Mouse (Mus musculus): ENCODE measurements at regions not wholly inside any gene's neighbourhood (a gene's known extent, or its start where the extent isn't known, plus 50 kb on each side); places are given as distances from the start of the nearest gene placed in this dataset.

GRCm38 (mm10) chr13:99742507-99742906 lies 158.4 kb downstream of the Cartpt start:
- Histone ChIP-seq H3K36me3 (ENCODE audit: control insufficient read depth, insufficient read depth, low read length) (no peaks in the 10 kb centered on the region), H3K4me3 (ENCODE audit: extremely low read depth, insufficient read depth, insufficient read length) (no peak overlapping the region), H3K27ac (ENCODE audit: insufficient read depth, low read length) (no peak overlapping the region), H3K4me1 (ENCODE audit: control insufficient read depth, insufficient read depth, insufficient read length) (no peaks in the 10 kb centered on the region), H3K27me3 (ENCODE audit: control insufficient read depth, insufficient read depth, low read length) (no peaks in the 10 kb centered on the region)
- TF ChIP-seq CTCF (IDR thresholded peaks at IDR 0.05; ENCODE audit: extremely low read depth, insufficient read depth, insufficient read length, insufficient replicate concordance) (no peak), POLR2A (IDR thresholded peaks at IDR 0.05; ENCODE audit: low read depth, low read length) (no peak)
- 77% methylated on average over 2 of the region's 2 CpGs for WGBS
- DNase-seq (ENCODE audit: low read depth in 1 of 2, low spot score in 2 of 2): no peak

- no peak overlapping the region for H3K27ac ChIP-seq (ENCODE audit: insufficient read depth, low read length)
- 73% methylated on average over 2 of the region's 2 CpGs for WGBS
- H3K4me1 ChIP-seq (ENCODE audit: control insufficient read depth, insufficient read depth, insufficient read length): no peaks in the 10 kb centered on the region
- no peaks in the 10 kb centered on the region for H3K27me3 ChIP-seq (ENCODE audit: control insufficient read depth, insufficient read depth, low read length)
- no peak overlapping the region for H3K4me3 ChIP-seq (ENCODE audit: extremely low read depth, insufficient read depth, insufficient read length)
- H3K36me3 ChIP-seq (ENCODE audit: control insufficient read depth, insufficient read depth, low read length): no peaks in the 10 kb centered on the region
- no peak for TF ChIP-seq CTCF (IDR thresholded peaks at IDR 0.05; ENCODE audit: extremely low read depth, insufficient read depth, insufficient read length, insufficient replicate concordance)
- TF ChIP-seq POLR2A (IDR thresholded peaks at IDR 0.05; ENCODE audit: low read depth, low read length): no peak
- no peak for DNase-seq (ENCODE audit: low read depth in 1 of 2, low spot score in 2 of 2)
These were observed 158.9 kb downstream of the Cartpt start for GRCm38 (mm10) chr13:99741981-99742380.

- no peak for TF ChIP-seq POLR2A (IDR thresholded peaks at IDR 0.05; ENCODE audit: low read depth, low read length)
- TF ChIP-seq CTCF (IDR thresholded peaks at IDR 0.05; ENCODE audit: extremely low read depth, insufficient read depth, insufficient read length, insufficient replicate concordance): no peak
- DNase-seq (ENCODE audit: low read depth in 1 of 2, low spot score in 2 of 2): no peak
- no peak overlapping the region for H3K4me3 ChIP-seq (ENCODE audit: extremely low read depth, insufficient read depth, insufficient read length)
- H3K4me1 ChIP-seq (ENCODE audit: control insufficient read depth, insufficient read depth, insufficient read length): no peaks in the 10 kb centered on the region
- H3K36me3 ChIP-seq (ENCODE audit: control insufficient read depth, insufficient read depth, low read length): no peaks in the 10 kb centered on the region
- no peak overlapping the region for H3K27ac ChIP-seq (ENCODE audit: insufficient read depth, low read length)
- WGBS: 79% methylated on average over 1 of the region's 1 CpGs
- no peaks in the 10 kb centered on the region for H3K27me3 ChIP-seq (ENCODE audit: control insufficient read depth, insufficient read depth, low read length)
These were observed 161.5 kb downstream of the Cartpt start for GRCm38 (mm10) chr13:99739420-99739819.

- H3K36me3 ChIP-seq (ENCODE audit: control insufficient read depth, insufficient read depth, low read length): no peaks in the 10 kb centered on the region
- H3K27ac ChIP-seq (ENCODE audit: insufficient read depth, low read length): no peak overlapping the region
- DNase-seq (ENCODE audit: low read depth in 1 of 2, low spot score in 2 of 2): no peak
- no peak overlapping the region for H3K4me3 ChIP-seq (ENCODE audit: extremely low read depth, insufficient read depth, insufficient read length)
- TF ChIP-seq POLR2A (IDR thresholded peaks at IDR 0.05; ENCODE audit: low read depth, low read length) (no peak), CTCF (IDR thresholded peaks at IDR 0.05; ENCODE audit: extremely low read depth, insufficient read depth, insufficient read length, insufficient replicate concordance) (no peak)
- H3K4me1 ChIP-seq (ENCODE audit: control insufficient read depth, insufficient read depth, insufficient read length): no peaks in the 10 kb centered on the region
- 77% methylated on average over 3 of the region's 3 CpGs for WGBS
- H3K27me3 ChIP-seq (ENCODE audit: control insufficient read depth, insufficient read depth, low read length): no peaks in the 10 kb centered on the region
These were observed 163.6 kb downstream of the Cartpt start for GRCm38 (mm10) chr13:99737271-99737670.

- WGBS: 69% methylated on average over 5 of the region's 5 CpGs
- H3K4me1 ChIP-seq (ENCODE audit: control insufficient read depth, insufficient read depth, insufficient read length): no peaks in the 10 kb centered on the region
- DNase-seq (ENCODE audit: low read depth in 1 of 2, low spot score in 2 of 2): no peak
- H3K27ac ChIP-seq (ENCODE audit: insufficient read depth, low read length): no peak overlapping the region
- TF ChIP-seq CTCF (IDR thresholded peaks at IDR 0.05; ENCODE audit: extremely low read depth, insufficient read depth, insufficient read length, insufficient replicate concordance): no peak
- TF ChIP-seq POLR2A (IDR thresholded peaks at IDR 0.05; ENCODE audit: low read depth, low read length): no peak
- H3K27me3 ChIP-seq (ENCODE audit: control insufficient read depth, insufficient read depth, low read length): no peaks in the 10 kb centered on the region
- no peak overlapping the region for H3K4me3 ChIP-seq (ENCODE audit: extremely low read depth, insufficient read depth, insufficient read length)
- no peaks in the 10 kb centered on the region for H3K36me3 ChIP-seq (ENCODE audit: control insufficient read depth, insufficient read depth, low read length)
These were observed 171.7 kb downstream of the Cartpt start for GRCm38 (mm10) chr13:99729145-99729544.

GRCm38 (mm10) chr13:99724245-99724644 lies 176.6 kb downstream of the Cartpt start:
- no peaks in the 10 kb centered on the region for H3K4me1 ChIP-seq (ENCODE audit: control insufficient read depth, insufficient read depth, insufficient read length)
- H3K36me3 ChIP-seq (ENCODE audit: control insufficient read depth, insufficient read depth, low read length): no peaks in the 10 kb centered on the region
- TF ChIP-seq POLR2A (IDR thresholded peaks at IDR 0.05; ENCODE audit: low read depth, low read length): no peak
- TF ChIP-seq CTCF (IDR thresholded peaks at IDR 0.05; ENCODE audit: extremely low read depth, insufficient read depth, insufficient read length, insufficient replicate concordance): no peak
- no peak overlapping the region for H3K27ac ChIP-seq (ENCODE audit: insufficient read depth, low read length)
- WGBS: 73% methylated on average over 7 of the region's 7 CpGs
- no peaks in the 10 kb centered on the region for H3K27me3 ChIP-seq (ENCODE audit: control insufficient read depth, insufficient read depth, low read length)
- no peak overlapping the region for H3K4me3 ChIP-seq (ENCODE audit: extremely low read depth, insufficient read depth, insufficient read length)
- no peak for DNase-seq (ENCODE audit: low read depth in 1 of 2, low spot score in 2 of 2)

GRCm38 (mm10) chr13:99723237-99723981 lies 177.5 kb downstream of the Cartpt start:
- no peaks in the 10 kb centered on the region for H3K36me3 ChIP-seq (ENCODE audit: control insufficient read depth, insufficient read depth, low read length)
- no peak overlapping the region for H3K4me3 ChIP-seq (ENCODE audit: extremely low read depth, insufficient read depth, insufficient read length)
- no peaks in the 10 kb centered on the region for H3K27me3 ChIP-seq (ENCODE audit: control insufficient read depth, insufficient read depth, low read length)
- no peaks in the 10 kb centered on the region for H3K4me1 ChIP-seq (ENCODE audit: control insufficient read depth, insufficient read depth, insufficient read length)
- no peak for DNase-seq (ENCODE audit: low read depth in 1 of 2, low spot score in 2 of 2)
- no peak for TF ChIP-seq POLR2A (IDR thresholded peaks at IDR 0.05; ENCODE audit: low read depth, low read length)
- TF ChIP-seq CTCF (IDR thresholded peaks at IDR 0.05; ENCODE audit: extremely low read depth, insufficient read depth, insufficient read length, insufficient replicate concordance): no peak
- H3K27ac ChIP-seq (ENCODE audit: insufficient read depth, low read length): no peak overlapping the region
- 90% methylated on average over 5 of the region's 5 CpGs for WGBS
